Mouse (Mus musculus) left cerebral cortex, postnatal 4 days (tissue): ENCODE results near the gene Rgl1. TPM values are rescaled to one million over a fixed set of nuclear protein-coding genes. Genes with fewer than 3 reads are reported as not detected.

Source experiments
- DNase-seq: peaks from one replicate; pipeline ENCODE4 v3.0.0-alpha.2; 2022
- intact Hi-C: fragments of 180-260 bp; cut with DNase I; formaldehyde crosslinking; loops from one replicate; pipeline ENCODE4 v1.15.1; 2025
- total RNA-seq, 2 experiments: library from RNA; stranded (reverse); gene quantifications; 2 replicates each; pipeline ENCODE4 v1.2.3; 2021

The Rgl1 gene
- total RNA-seq, 2 experiments from 2014 or later = 45.6 to 55.2 TPM

DNA sequence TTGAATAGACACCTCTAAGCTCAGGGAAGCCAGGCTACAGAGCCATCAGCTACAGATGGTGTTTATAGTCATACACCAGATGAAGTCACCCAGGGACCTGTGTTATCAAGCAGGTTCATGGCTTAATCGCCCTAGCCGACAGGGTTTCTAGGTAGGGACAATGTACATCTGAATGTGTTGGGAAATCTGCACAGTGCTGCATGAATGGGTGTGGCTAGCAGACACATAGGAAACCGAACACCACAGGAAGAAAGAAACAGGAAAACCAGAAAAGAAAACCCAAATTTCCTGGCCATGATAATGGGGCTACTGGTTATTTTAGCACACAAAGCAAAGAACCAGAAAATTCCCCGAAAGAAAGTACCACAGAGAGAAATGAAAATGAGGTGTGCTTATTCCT lies 45.2 kb downstream of the Rgl1 start:
- DNase-seq = no peak
- intact Hi-C loops = no loop called here

DNA sequence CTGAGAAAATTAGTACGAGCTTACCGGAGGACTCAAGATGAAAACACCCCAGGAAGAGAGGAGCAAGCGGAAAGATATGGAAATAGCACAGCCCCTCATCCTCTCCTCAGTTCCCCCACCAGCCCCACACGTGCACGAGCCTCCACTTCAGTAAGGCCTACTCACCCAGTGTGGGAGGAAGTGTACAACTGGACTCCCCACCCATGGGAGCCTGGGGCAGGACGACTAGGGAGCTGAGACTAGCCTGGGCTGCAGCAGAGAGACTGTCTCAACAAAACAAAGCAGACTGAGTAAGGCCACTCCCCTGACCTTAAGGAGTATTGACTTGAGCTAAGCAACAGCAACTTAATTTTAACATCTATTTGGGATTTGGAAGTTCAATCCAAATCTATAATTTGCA lies 48.0 kb downstream of the Rgl1 start:
- intact Hi-C loops = no loop called here
- DNase-seq = no peak

DNA sequence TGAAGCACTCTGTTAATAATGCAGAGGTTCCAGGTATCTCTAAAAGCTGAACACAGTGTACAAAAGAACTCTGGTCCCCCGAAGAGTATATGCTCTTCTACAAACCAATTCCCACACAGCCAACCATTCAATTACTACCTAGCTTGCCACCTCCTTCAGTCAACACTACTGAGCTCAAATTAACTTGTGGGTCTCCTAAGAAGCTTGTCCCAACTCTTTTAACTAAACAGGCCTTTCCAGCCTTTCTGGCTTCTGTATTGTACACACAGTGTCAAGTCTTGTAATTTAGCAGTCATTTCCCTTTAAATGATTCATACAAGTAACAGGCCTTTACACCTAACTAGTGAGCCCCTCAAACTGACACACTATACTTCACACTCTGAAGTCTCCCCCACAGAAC lies 48.8 kb downstream of the Rgl1 start:
- intact Hi-C loops = no loop called here
- no peak for DNase-seq

DNA sequence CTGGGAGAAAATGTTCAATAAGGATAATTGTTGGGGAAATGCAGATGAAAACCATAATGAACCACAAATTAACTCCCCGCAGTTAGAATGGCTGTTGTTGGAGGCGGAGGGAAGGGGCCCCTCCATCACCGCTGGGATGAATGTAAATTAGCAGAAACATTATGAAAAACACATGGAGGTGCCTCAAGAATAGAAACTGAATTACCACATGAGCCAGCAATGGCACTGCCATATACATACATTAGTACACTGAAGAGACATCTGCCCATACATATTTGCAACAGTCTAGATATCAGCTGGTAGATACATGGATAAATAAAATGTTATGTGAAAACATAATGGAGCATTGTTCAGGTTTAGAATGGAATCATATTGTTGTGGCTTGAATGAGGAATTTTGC lies 51.7 kb downstream of the Rgl1 start:
- intact Hi-C loops = no loop called here
- no peak for DNase-seq

DNA sequence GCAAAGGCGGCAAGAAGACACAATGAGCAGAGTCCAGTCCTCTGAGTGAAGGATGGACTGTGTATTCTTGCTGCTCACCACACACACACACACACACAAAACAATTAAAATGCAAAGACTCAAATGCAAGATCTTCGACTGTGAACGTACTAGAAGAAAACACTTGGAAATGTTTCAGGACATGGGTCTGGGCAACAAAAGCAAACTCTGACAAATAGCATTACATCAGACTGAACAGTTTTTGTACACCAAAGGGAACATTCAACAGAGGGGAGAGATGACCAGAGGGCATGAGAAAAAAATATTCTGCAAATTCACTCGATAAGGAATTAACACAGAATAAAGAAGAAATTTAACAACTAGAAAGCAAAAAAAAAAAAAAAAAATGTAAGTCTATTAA lies 52.2 kb downstream of the Rgl1 start:
- intact Hi-C loops = no loop called here
- no peak for DNase-seq

DNA sequence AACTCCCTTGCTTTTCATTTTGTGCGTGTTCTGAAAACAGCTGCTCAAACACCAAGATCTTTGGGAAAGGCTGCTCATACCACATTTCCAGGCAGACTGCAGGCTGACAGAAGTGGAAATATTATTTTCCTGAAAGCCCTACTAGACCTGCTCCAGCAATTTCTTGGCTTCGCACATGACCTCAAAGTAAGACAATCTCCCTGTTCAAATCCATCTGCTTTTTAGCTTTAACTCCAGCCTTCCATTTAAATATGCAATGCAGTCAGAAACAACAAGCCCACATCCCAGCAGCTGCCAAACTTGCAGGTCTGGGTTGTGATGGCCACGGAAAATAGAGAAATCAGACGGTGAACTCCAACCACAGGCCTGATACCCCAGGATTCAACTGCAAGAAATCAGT lies 55.1 kb downstream of the Rgl1 start:
- no peak for DNase-seq
- intact Hi-C loops = no loop called here

DNA sequence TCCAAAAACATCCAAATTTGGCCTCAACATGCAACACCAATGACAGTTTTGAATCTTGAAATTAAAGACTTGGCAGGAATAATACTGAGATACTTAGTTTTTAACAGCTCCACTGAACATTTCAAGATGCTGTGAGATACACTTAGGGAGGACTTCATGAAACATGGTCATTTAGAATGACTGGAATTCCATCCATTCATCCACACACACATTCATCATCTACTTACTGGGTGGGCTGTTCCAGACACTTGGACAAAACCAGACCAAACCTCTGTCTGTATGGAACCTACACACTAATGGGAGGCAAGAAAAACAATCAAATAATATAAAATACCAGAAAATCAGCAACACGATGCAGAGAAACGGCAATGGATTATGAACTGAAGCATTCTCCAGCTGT lies 58.6 kb downstream of the Rgl1 start:
- DNase-seq = no peak
- intact Hi-C loops = no loop called here

DNA sequence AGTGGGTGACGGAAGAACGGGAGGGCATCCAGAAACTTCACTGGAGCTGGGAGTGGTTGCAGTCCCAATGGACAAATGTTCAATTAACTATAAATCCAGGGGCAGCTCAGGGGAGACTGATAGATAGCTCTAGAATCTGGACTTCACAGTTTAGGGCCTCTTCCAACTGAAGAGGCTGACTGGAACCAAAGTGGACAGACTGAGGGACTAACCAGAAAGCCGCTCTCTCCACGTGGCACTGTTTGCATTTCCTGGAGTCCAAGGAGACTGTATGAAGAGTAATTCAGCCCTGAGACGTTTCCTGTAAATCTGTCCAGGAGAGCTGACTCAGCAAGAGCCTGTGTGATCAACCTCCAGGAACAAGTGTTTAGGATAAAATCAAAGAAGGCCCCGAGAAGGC lies 62.2 kb downstream of the Rgl1 start:
- DNase-seq = no peak
- intact Hi-C loops = no loop called here

DNA sequence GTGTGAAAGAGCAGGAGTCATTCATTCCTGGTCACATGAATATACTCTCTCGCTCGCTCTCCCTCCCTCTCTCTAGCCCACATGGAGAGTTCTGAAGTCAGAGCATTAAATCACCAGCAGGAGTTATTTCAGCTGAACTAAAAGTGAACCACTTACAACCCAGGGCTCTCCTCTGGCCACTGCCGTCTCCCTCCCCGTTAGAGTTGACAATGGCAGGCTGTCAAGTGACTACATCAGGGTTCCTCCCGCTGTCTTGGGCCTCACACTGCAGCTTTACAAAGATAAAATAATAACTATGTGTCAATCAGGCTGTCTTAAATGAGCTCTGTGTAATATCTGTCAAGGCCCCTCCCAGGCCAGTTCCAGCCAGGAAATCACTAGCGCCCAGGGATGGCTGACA lies 63.2 kb downstream of the Rgl1 start:
- intact Hi-C loops = no loop called here
- no peak for DNase-seq

DNA sequence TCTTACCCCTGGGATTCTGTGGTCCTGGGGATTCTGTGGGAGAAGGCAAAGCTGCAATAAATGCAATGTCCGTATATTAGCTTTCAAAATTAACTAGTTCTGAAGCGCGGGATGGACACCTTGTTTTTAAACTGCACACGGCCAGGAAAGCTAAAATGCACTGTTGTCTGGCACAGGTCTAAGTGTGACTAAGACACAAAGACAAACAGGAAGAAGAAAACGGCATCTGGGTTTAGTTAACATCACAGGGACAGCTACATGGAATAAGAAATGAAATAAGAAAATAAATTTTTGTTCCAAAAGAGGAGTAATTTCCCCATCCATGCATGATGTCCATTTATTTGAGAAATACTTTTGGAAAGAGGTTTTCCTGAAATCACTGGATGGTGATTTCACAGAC lies 65.1 kb downstream of the Rgl1 start:
- no peak for DNase-seq
- intact Hi-C loops = no loop called here

DNA sequence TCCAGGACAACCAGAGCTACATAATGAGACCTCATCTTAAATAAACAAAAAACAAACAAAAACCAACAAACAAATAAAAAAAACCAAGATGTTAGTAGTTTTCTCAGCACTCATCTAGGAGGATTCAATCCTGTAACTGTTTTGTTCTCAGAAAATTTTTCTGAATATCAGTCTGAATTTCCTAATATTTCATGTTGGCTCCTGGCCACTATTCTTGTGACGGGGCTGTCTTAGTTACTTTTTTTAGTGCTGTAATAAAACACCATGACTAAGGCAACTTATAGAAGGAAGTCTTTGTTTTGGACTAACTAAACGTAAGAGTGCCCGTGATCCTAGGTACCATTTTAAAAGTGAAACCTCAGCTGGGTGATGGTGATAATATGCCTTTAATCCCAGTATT lies 68.8 kb downstream of the Rgl1 start:
- no peak for DNase-seq
- intact Hi-C loops = no loop called here

DNA sequence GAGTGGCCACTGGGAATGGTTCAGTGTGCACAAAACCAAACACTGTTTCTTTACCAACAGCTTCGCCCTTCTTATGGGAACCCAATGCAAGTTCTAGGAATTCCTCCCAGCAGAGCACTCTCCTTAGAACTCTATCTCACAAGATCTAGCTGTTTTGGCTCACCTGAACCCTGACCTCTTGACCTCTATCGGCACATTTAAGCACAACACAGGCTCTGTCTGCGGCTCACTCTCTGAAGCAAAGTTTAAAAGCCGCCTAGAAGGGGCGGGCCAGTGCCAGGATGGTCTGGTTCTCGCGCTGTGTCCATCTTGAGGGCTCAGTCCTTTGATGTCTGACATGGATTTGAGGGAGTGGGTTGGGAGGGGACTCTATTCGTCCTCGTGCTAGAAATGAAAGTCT lies 70.7 kb downstream of the Rgl1 start:
- no peak for DNase-seq
- intact Hi-C loops = no loop called here

DNA sequence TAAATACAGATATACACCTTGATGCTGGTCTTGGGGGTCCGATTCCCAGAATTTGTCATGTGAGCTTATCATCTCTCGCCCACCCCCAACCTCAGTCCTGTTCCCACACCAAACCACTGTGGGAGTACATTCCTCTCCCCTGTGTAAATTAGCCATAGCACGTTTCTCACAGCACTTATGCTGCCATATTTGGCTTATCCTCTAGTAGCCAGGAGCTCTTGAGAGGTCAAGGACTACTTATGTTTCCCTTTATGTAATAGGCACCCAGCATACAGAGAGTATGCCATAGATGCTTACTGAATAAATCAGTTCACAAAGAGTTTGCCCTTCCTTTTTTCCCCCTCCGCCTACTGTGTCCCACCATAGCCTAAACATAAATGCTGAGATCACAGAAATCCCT lies 76.2 kb downstream of the Rgl1 start:
- DNase-seq = no peak
- intact Hi-C loops = no loop called here

DNA sequence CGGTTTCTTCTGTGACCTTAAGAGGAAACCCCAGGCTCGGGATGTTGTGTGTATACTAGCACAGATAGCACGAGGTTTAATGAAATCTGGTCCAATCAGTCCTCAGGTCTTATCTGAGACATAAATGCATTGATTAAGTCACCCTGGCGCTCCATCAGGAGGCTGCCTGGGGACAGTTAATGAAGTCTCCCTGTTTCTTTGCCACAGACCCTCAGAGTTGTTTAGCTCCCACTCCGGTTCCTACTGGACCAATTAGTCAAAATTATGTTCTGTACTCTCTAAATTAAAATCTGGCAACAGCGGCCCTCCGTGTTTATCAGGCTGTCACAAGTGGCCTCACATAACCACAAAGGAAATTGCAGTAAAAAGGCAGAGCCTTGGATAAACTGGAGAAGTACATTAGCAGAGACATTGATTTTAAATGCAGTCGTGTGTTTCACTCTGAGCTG lies 78.4 kb downstream of the Rgl1 start:
- DNase-seq = no peak
- intact Hi-C loops = no loop called here

DNA sequence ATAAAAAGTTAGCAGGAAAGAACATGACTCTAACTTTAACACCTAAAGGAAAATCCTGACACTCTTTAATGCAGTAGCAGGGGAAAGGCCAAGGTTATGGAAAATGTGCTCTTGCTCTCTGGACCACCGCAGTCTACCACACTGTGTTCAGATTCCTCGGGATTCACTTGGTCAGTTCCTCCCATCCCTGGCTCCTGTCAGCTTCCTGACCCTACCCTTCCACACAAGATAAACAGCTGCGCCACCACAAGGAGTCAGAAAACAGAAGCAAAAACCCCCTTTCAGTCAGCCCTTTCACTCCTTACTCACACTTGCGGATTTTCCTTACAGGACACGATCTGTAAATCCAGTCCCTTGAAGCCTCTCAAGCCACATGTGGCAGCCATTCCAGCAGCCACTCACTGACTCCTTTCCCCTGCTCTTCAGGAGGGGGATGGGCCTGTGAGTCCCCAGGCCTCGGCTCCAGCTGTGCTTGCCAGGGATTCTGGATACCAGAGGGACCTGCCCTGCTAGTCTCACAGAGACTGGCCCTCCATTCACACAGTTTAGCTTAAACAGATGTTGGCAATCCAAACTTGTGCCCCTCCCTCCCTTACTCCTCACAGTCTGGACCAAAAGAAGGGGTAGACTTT lies 78.9 kb downstream of the Rgl1 start:
- DNase-seq = no peak
- intact Hi-C loops = no loop called here

DNA sequence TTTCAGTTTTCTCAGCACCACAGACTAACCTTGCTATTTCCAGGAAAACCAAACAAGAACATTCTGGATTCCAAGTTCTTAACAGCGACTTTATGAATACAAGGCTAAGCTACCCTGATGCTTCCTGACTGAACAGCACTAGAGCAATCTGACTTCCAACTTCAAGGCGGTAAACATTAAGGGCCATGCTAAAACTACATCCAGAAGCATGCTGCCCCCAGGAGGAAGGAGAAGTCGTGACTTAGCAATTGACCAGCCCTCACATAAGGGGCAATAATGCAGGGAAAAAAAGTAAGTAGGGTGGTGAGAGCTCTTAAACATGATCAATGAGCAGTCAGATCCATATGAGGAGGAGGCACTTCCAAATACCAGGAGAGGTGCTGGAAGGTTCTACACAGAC lies 80.6 kb downstream of the Rgl1 start:
- intact Hi-C loops = no loop called here
- DNase-seq = no peak

DNA sequence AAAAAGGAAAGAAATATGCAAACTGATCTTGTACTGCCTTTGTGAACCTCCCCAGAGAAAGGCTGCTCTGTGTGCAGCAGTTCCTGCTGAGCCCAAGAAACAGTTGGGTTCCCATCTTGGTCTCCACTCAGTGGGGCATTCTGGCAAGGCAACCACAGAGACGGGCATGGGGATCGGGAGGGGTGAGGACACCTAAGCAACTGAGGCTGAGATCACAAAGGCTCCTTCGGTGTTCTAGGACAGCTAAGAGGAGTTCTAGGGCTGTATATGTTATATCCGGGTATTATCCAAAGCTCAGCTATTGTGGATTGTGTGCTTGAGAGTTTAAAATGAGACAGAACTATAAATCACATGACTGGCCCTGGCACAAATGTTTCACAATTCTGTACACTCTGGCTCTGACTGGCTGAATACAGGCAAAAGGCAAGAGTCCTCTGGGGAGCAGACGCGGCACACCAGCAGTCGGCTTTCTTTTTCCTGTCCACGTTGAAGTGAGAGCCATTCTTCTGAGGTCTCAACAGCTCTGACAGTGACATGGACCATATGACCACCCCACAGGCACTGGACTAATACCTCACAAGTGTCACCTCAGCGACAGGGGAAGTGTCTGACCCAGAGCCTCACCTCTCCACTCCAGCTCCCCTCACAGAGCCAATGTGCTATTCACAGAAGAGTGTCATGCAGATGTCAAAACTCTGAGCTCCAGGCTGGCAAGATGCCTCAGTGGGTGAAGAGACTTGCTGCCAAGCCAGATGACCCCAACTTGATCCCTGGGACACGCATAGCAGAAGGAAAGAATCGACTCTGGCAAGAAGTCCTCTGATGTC lies 83.6 kb downstream of the Rgl1 start:
- peak; percentile 10 for DNase-seq
- intact Hi-C loops = no loop called here

DNA sequence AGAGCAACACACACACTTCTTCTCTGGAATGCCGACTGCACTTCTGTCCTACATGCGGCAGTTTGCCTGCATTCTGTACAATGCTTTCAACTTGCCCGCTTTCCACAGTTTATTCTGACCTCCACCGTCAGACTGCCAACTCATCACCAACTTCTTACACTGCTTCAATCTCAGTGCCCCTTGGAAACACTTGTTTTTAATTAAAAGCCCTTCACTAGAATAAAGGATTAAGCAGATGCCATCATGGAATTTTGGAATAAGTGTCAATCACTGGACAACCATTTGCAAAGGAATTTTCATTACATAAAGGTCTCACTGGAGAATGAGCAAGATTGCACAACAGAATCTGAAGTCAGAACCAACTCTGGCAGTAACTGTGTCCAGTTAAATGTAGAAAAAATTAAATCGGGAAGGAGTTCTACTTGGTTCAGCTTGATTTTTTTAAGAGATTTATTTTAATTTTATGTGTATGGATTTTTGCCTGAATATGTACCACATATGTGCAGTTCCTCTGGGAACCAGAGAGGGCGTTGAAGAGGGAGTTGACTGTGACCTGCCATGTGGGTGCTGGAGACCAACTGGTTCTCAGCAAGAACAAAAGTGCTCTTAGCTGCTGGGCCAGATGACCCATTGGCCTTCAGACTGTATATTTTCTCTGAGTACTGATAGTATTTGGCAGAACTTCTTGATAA lies 84.3 kb downstream of the Rgl1 start:
- DNase-seq = no peak
- intact Hi-C loops = no loop called here

DNA sequence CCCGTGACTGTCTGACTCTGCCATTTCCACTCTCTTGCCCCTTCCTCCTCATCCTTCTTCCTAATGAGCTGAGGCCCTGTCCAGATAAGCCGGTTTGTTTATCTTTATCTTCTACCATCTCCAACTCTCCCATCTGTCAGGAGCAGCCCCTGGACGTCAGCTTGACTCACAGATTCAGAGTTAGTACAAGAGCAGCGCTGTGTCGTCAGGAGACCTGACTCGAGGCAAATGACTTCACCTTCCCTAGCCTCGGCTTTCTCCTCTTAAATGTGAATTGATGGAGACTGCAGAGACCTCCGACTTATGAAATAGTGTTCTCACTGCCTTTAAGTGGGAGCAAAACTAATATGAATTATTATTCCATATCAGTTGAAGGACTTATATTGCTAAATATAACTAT lies 85.0 kb downstream of the Rgl1 start:
- DNase-seq = no peak
- intact Hi-C loops = no loop called here

DNA sequence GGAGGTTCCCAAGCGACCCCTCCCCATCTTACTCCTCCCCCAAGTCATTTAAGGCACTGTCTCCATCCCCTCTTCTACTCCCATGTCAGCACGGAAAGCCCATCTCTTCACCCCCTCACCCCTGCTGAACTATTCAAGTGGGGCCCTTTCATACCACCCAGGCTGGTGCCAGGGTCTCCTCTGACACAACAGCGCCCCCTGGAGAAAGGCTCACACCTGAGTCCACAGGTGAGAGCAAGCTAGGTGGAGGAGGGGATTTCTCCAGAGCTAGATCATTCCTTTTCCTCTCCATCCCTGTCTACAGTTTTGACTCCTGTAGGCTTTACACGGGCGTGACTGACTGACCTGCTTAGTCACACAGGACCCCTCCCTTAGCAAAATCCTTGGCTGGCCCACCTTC lies 87.7 kb downstream of the Rgl1 start:
- intact Hi-C loops = no loop called here

DNA sequence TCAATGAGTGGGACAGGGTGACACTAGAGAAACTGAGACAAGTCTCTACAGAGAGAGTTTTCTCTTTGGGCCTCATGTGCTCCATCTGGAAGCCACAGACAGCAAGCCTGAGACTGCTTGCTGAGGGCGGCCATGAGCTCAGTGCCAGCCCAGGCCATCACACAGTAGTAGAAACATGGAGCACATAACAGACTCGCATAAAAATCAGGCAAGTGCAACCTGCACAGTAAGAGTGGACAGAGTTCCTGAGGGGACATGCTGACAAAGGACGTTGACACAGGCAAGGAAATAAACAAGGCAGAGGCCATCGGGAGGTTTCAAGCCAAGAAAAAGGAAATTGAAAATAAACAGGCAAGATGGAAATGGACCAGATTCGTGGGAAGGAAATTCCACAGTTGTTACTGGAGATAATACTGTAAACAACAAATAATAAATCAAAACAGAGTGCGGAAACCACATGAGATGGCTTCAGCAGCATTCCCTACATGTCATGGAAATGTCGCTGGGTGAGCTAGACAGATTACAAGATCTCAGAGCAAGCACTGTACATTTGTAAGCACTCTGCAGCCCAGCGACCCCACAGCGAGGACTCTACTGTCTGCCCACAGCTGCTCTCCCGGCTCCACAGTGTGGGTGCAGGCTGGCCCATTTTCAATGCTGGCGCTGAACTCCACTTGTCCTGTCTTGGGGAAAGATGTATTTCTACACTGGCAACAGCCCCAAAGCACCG lies 88.5 kb downstream of the Rgl1 start:
- DNase-seq = peak; percentile 13
- intact Hi-C loops = no loop called here

More for the DNA sequence above, 87.7 kb downstream of the Rgl1 start:
- no peak for DNase-seq
